Mouse (Mus musculus): Measurements from ENCODE around the gene Dgat2l6.
A peak's percentile ranks its signal among the peaks of the same experiment; 100 is the strongest.

The Dgat2l6 gene

DNA sequence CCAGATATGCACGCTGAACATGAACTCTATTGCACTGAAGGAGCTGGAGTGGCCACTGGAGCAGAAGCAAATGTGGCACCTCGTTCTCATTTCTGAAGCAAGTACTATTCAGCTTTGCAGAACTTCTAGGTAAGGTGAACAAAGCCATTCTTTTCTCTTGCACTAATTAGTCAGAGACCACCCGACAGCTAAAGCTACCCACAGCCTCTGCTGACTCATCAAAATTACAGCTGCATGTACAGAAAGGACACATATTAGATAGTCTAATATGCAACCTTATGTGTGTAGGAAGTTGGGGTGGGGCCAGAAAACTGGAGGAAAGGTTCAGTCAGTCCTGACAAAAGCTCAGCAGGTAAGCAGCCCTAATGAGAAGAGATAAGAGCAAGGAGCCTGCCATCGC is at the start of gene Dgat2l6:
Gene Dgat2l6 (plus strand): TSS at position 368 of the 400 bp plus-strand sequence.
- DNase-seq = no peak

- no peak for DNase-seq
Observed at GRCm38 (mm10) chrX:100475569-100476223, 48.9 kb upstream of the Dgat2l6 start.

- peak; percentile 51 for DNase-seq
Observed at GRCm38 (mm10) chrX:100480317-100480716, 44.3 kb upstream of the Dgat2l6 start.

DNA sequence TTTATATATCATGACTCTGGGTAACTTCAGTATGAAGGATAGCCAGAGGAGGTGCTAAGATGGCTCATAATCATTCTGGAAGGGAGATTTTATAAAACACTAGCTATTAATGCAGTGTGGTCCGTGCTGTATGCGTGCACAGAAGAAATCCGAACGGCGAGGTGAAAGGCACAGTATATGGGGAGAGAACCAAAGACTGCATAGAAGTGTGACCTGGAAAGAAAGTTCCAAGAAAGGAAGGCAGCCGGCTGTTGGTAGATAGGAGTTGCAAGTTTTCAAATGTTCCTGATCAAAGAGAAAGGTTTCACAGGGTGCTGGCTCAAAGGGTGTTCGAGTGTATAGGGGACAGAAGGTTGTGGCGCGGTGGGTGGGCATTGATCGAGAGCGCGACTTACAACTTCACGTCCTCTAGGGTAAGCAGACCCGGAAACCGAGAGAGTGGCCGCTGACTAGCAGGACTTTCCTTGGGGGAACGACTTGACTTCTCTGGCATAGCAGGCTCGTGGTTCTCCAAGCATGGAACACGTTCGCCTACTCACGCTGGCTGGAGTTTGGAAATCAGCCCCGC is 31.1 kb upstream of the Dgat2l6 start:
- DNase-seq = no peak

GRCm38 (mm10) chrX:100494068-100494978 is 30.3 kb upstream of the Dgat2l6 start, which contains the start of gene Igbp1:
Gene Igbp1, plus strand, starts transcription at chrX:100494291.
- DNase-seq = peak; percentile 89

DNA sequence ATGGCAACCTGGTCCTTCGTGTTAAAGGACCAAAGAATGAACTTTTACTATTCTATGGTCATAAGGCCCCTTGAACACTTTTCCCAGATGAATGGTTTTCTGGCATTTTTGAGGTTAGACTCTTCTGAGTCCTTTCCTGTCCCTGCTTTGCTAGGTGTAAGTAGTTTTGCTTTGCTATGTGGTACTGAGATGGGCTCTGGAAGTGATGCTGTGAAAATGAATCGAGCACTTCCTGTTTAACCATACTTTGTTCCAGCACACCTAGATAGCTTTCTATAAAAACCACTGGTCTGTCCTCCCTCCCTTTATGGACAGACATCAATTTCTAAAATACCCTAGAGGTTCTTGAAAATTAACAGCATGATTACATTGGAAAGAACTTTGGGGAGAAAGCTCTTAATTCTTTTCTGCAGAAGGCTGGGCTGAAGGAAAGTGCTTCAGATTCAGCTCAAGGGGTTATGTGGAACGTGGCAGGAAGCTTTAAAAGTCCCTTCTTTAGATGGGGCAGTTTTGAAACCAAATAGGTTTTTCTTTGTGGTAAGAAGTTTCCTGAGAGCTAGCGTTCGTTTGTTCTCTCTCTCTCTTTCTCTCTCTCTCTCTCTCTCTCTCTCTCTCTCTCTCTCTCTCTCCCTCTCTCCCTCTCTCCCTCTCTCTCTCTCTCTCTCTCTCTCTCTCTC is 20.3 kb upstream of the Dgat2l6 start:
- DNase-seq = no peak

- no peak for DNase-seq
Observed at GRCm38 (mm10) chrX:100508164-100508563, 16.5 kb upstream of the Dgat2l6 start.

- DNase-seq = no peak
Observed at GRCm38 (mm10) chrX:100509921-100510320, 14.7 kb upstream of the Dgat2l6 start.

- no peak for DNase-seq
Observed at GRCm38 (mm10) chrX:100516683-100517082, 8.0 kb upstream of the Dgat2l6 start.

DNA sequence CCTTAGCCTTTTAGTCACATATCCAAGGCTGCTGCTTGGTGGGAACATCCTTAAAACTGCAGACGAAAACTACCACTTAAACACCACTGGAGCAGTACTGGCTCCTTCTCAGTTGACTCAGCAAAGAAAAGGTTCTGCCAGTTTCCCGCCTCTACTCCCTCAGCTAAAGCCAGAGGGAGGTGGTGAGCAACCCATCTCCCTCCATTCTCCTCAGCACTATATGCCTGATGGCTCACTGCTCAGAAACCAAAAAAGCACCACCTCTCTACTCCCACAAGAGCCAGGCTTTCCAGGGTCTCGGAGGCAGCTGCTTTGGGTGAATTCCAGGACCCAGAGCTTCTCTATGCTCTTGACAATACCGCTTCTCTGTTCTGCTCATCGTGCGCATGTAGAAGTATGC is 7.0 kb upstream of the Dgat2l6 start:
- peak; percentile 30 for DNase-seq

DNA sequence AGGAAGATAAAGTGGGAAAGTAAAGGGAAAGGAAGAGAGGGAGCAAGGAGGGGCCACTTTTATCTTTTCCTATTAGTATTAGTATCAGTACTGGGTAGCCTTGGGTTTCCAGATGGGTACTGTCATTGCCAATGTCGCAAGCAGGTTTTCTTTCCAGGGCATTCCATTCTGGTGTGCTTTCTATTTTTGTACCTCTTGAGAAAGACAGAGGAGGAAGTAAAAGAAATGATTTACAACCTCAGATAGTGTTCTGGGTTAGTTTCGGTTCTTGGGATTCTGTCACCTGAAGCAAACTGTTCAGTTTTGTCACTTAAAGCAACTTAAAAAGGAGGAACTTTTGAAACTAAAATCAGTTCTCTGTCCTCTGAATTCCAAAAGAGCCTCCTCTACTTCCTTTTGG is 6.1 kb upstream of the Dgat2l6 start:
- DNase-seq = no peak

- DNase-seq = no peak
Observed at GRCm38 (mm10) chrX:100556026-100556425, 31.4 kb downstream of the Dgat2l6 start.

DNA sequence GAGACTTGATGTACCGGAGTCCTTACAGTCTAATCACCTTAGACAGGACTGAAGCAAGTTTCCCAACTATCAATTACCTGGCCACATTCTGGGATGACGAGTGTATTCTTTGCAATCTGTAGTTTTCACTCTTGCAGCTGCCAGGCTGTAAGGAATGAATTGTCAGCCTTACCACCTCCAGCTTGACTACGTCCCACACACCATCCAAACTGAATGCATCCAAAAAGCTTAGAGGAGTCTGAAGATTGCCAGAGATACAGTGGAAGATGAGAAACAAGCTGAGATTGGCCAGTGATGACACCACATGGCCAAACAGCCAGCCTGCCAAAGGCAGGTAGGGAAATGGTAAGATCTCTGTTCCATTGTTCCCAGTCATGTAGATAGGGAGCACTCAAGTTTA is 41.1 kb downstream of the Dgat2l6 start:
- no peak for DNase-seq

DNA sequence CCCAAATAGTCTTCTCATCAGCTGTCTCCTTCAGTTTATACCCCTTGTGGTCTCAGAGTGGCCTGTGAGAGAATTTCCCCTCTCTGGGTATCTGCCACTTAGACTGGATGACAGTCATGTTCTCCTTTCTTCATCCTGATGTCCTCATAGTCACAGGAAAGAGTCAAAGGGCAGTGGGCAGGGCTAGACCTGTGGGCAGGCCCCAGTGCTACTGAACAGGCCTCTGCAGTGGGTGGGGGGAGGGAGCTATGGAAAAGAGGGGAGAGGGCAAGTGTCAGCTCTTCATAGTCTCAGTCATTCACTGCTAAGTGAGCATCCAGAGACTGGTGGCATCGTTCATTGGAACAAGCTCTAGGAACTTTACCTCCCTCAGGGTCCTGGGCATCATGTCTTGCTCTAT is 47.3 kb downstream of the Dgat2l6 start, which contains the start of gene Awat1:
Gene Awat1 (plus strand): TSS at position 301 of the 400 bp plus-strand sequence.
- no peak for DNase-seq

DNA sequence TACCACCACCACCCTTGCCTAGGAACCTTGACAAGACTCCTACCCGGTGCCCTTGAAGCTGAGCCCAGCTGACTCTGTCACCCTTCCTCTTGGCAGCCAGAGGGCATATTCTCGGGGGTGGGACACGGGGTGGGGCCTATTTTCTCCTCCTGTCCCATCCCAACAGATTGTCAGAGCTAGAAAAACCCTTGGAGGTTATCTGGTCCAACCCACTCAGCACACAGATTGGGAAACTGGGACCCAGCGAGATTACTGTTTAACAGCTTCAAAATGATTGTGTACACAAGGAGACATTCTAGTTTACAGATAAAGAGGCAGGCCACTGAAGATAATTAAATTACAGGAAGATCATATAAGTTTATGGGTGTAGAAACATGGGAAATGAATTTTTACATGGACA is 70.2 kb downstream of the Dgat2l6 start, which contains the start of gene P2ry4:
Gene P2ry4 (minus strand): TSS at position 79 of the 400 bp plus-strand sequence.
- DNase-seq = no peak
